Mouse (Mus musculus) limb, embryonic 14.5 days (tissue): ENCODE measurements around the gene Gsg1l. TPM values are rescaled to one million over a fixed set of nuclear protein-coding genes. Genes with fewer than 3 reads are reported as not detected.
A peak's percentile ranks its signal among the peaks of the same experiment; 100 is the strongest.

Experiments used
- ATAC-seq: fragments of 200-750 bp; cut with Nextera tagmentation; 2 replicates; pipeline ENCODE4 v1.8.0; 2017; ENCODE audit warnings: low read depth, moderate number of reproducible peaks, moderate TSS enrichment; ENCODE audit not compliant: low FRiP score
- DNase-seq: peaks from one replicate; pipeline ENCODE4 v3.0.0-alpha.2; 2015; ENCODE audit warnings: low spot score
- H3K27ac ChIP-seq: fragments of 300-500 bp; sonication (generic); replicated peaks from 2 replicates; pipeline ENCODE4 v1.5.1; 2014; ENCODE audit warnings: low read depth, mild to moderate bottlenecking, low read length, moderate library complexity, mixed read lengths
- H3K27me3 ChIP-seq: fragments of 300-500 bp; sonication (generic); 2 replicates; pipeline ENCODE4 v1.6.1; 2014; ENCODE audit warnings: low read length, mixed read lengths; ENCODE audit not compliant: control insufficient read depth, insufficient read depth
- H3K36me3 ChIP-seq: fragments of 300-500 bp; sonication (generic); 2 replicates; pipeline ENCODE4 v1.6.1; 2014; ENCODE audit warnings: mild to moderate bottlenecking, low read length, moderate library complexity, mixed read lengths; ENCODE audit not compliant: control insufficient read depth, insufficient read depth
- H3K4me1 ChIP-seq: fragments of 300-500 bp; sonication (generic); 2 replicates; pipeline ENCODE4 v1.6.1; 2014; ENCODE audit warnings: antibody characterized with exemption, low read length, mixed read lengths; ENCODE audit not compliant: control insufficient read depth, insufficient read depth
- H3K4me2 ChIP-seq: fragments of 300-500 bp; sonication (generic); replicated peaks from 2 replicates; pipeline ENCODE4 v1.6.1; 2014; ENCODE audit warnings: low read depth, mild to moderate bottlenecking, low read length, moderate library complexity; ENCODE audit not compliant: severe bottlenecking
- H3K4me3 ChIP-seq: fragments of 300-500 bp; sonication (generic); replicated peaks from 2 replicates; pipeline ENCODE4 v1.5.1; 2014; ENCODE audit warnings: low read length
- H3K9ac ChIP-seq: fragments of 300-500 bp; sonication (generic); 2 replicates; pipeline ENCODE4 v1.6.1; 2014; ENCODE audit warnings: mild to moderate bottlenecking, low read depth, low read length, moderate library complexity; ENCODE audit not compliant: severe bottlenecking
- H3K9me3 ChIP-seq: fragments of 300-500 bp; sonication (generic); 2 replicates; pipeline ENCODE4 v1.6.1; 2016; ENCODE audit warnings: low read length; ENCODE audit not compliant: control insufficient read depth
- POLR2A ChIP-seq: fragments of 200-500 bp; IDR thresholded peaks from 2 replicates; pipeline ENCODE4 v1.8.0; 2012; ENCODE audit warnings: inconsistent platforms, mild to moderate bottlenecking, moderate library complexity, borderline replicate concordance; ENCODE audit not compliant: insufficient read depth, insufficient read length; ENCODE audit errors: extremely low read depth
- WGBS: fragments of 180-500 bp; shearing (Covaris S2); extraction: QIAGEN DNeasy Blood & Tissue Kit; methylation state at CpG from one replicate; pipeline ENCODE4 v1.1.7; 2014; 5-methylcytosine and 5-hydroxymethylcytosine counted together
- polyA plus RNA-seq, 2 experiments: library from polyadenylated mRNA; depleted of rRNA in 1 of 2; stranded (reverse) in 1 of 2; unstranded in 1 of 2; fragments of >200 nt; fragmentation: Nextera tagmentation in 1 of 2; extraction: Ambion mirVana in 1 of 2; gene quantifications; 2 replicates each; pipeline versions ENCODE4 v1.2.1 to v1.2.3; 2012 to 2014

Gsg1l gene
- polyA plus RNA-seq, 2 experiments = 2.4 to 4.3 TPM

- 91% methylated on average over 4 of the region's 4 CpGs for WGBS
- H3K9ac ChIP-seq = no peak overlapping the region
- no peak for TF ChIP-seq POLR2A
Measured at GRCm38 (mm10) chr7:125943511-125943910, 138.7 kb downstream of the Gsg1l start.

GRCm38 (mm10) chr7:125942365-125943090 lies 139.7 kb downstream of the Gsg1l start:
- ATAC-seq (peak; percentile 58), DNase-seq (peak; percentile 66)
- Histone ChIP-seq H3K27me3 (no peaks in the 10 kb centered on the region), H3K9ac (no peak overlapping the region), H3K36me3 (no peaks in the 10 kb centered on the region), H3K4me2 (no peak overlapping the region), H3K4me3 (no peak overlapping the region), H3K27ac (peak overlapping the region; percentile 69), H3K4me1 (peaks cover 17% of the 10 kb centered on the region), H3K9me3 (no peaks in the 10 kb centered on the region)
- TF ChIP-seq POLR2A = no peak
- WGBS = 27% methylated on average over 6 of the region's 6 CpGs

More at GRCm38 (mm10) chr7:125943511-125943910, 138.7 kb downstream of the Gsg1l start:
- Histone ChIP-seq H3K4me1 (peaks cover 17% of the 10 kb centered on the region), H3K36me3 (no peaks in the 10 kb centered on the region), H3K27me3 (no peaks in the 10 kb centered on the region), H3K27ac (no peak overlapping the region), H3K4me2 (no peak overlapping the region), H3K9me3 (no peaks in the 10 kb centered on the region), H3K4me3 (no peak overlapping the region)
- ATAC-seq (no peak), DNase-seq (no peak)

- no peak overlapping the region for H3K9ac ChIP-seq
- no peak for ATAC-seq
- no peaks in the 10 kb centered on the region for H3K27me3 ChIP-seq
- peaks cover 21% of the 10 kb centered on the region for H3K4me1 ChIP-seq
- no peak overlapping the region for H3K4me3 ChIP-seq
- no peak for TF ChIP-seq POLR2A
- H3K27ac ChIP-seq = no peak overlapping the region
- no peaks in the 10 kb centered on the region for H3K36me3 ChIP-seq
- H3K4me2 ChIP-seq = no peak overlapping the region
- H3K9me3 ChIP-seq = no peaks in the 10 kb centered on the region
- 65% methylated on average over 2 of the region's 2 CpGs for WGBS
- DNase-seq = no peak
Measured at GRCm38 (mm10) chr7:125934319-125934718, 147.9 kb downstream of the Gsg1l start.

- H3K4me3 ChIP-seq = no peak overlapping the region
- H3K4me2 ChIP-seq = no peak overlapping the region; the same call in 1 of the 2 replicates
- peaks cover 21% of the 10 kb centered on the region for H3K4me1 ChIP-seq
- ATAC-seq = no peak
- WGBS = 19% methylated on average over 16 of the region's 16 CpGs
- H3K27me3 ChIP-seq = no peaks in the 10 kb centered on the region
- H3K9ac ChIP-seq = no peak overlapping the region
- no peaks in the 10 kb centered on the region for H3K9me3 ChIP-seq
- H3K36me3 ChIP-seq = no peaks in the 10 kb centered on the region
- DNase-seq = peak; percentile 16
- no peak overlapping the region for H3K27ac ChIP-seq
- TF ChIP-seq POLR2A = no peak
Measured at GRCm38 (mm10) chr7:125933356-125934244, 148.6 kb downstream of the Gsg1l start.

- no peak for TF ChIP-seq POLR2A
- Histone ChIP-seq H3K9ac (no peak overlapping the region), H3K27ac (no peak overlapping the region), H3K4me2 (no peak overlapping the region), H3K36me3 (no peaks in the 10 kb centered on the region), H3K27me3 (no peaks in the 10 kb centered on the region), H3K4me1 (peaks cover 21% of the 10 kb centered on the region), H3K4me3 (no peak overlapping the region), H3K9me3 (no peaks in the 10 kb centered on the region)
- DNase-seq (no peak), ATAC-seq (no peak)
- 44% methylated on average over 5 of the region's 5 CpGs for WGBS
Measured at GRCm38 (mm10) chr7:125931602-125932001, 150.6 kb downstream of the Gsg1l start.
